Mouse (Mus musculus) liver, embryonic 14.5 days (tissue): ENCODE results near the gene Naaladl2. TPM values are rescaled to one million over a fixed set of nuclear protein-coding genes. Genes with fewer than 3 reads are reported as not detected.

Experiments used
- ATAC-seq: fragments of 200-750 bp; cut with Nextera tagmentation; 2 replicates; pipeline ENCODE4 v1.8.0; 2017; ENCODE audit warnings: moderate number of reproducible peaks, mild to moderate bottlenecking, moderate library complexity; ENCODE audit not compliant: insufficient read depth
- DNase-seq, 3 experiments: peaks; one replicate each; pipeline ENCODE4 v3.0.0-alpha.2; 2012 to 2013; ENCODE audit warnings: low read depth in 3 of 3, low spot score in 3 of 3
- H3K27ac ChIP-seq: fragments of 300-500 bp; sonication (generic); 2 replicates; pipeline ENCODE4 v1.5.1; 2014; ENCODE audit warnings: moderate library complexity, mild to moderate bottlenecking, control low read depth, inconsistent platforms
- H3K27me3 ChIP-seq: fragments of 300-500 bp; sonication (generic); 2 replicates; pipeline ENCODE4 v1.6.1; 2014; ENCODE audit warnings: mild to moderate bottlenecking, low read length, moderate library complexity; ENCODE audit not compliant: control insufficient read depth, insufficient read depth
- H3K36me3 ChIP-seq: fragments of 300-500 bp; sonication (generic); replicated peaks from 2 replicates; pipeline ENCODE4 v1.6.1; 2014; ENCODE audit warnings: low read depth; ENCODE audit not compliant: control insufficient read depth, insufficient read depth
- H3K4me1 ChIP-seq, 2 experiments: fragments of 200-500 bp in 1 of 2; fragments of 300-500 bp in 1 of 2; sonication (generic) in 1 of 2; replicated peaks; 2 replicates each; pipeline ENCODE4 v1.6.1; 2012 to 2014; ENCODE audit warnings: antibody characterized with exemption in 1 of 2, inconsistent platforms in 1 of 2, low read length in 1 of 2; ENCODE audit not compliant: control insufficient read depth in 2 of 2, insufficient read depth in 2 of 2
- H3K4me2 ChIP-seq: fragments of 300-500 bp; sonication (generic); 2 replicates; pipeline ENCODE4 v1.6.1; 2014; ENCODE audit warnings: low read depth, mild to moderate bottlenecking, control low read depth, moderate library complexity
- H3K4me3 ChIP-seq, 2 experiments: fragments of 200-500 bp in 1 of 2; fragments of 300-500 bp in 1 of 2; sonication (generic) in 1 of 2; 2 replicates each; pipeline ENCODE4 v1.5.1; 2012 to 2014; ENCODE audit warnings: low read depth in 2 of 2, low read length in 2 of 2, mild to moderate bottlenecking in 2 of 2, control low read depth in 1 of 2, inconsistent platforms in 1 of 2, moderate library complexity in 1 of 2; ENCODE audit not compliant: insufficient read depth in 1 of 2
- H3K9ac ChIP-seq: fragments of 300-500 bp; sonication (generic); replicated peaks from 2 replicates; pipeline ENCODE4 v1.6.1; 2014; ENCODE audit warnings: mild to moderate bottlenecking, control low read depth, moderate library complexity
- H3K9me3 ChIP-seq: fragments of 300-500 bp; sonication (generic); 2 replicates; pipeline ENCODE4 v1.6.1; 2016; ENCODE audit warnings: low read length, mixed read lengths; ENCODE audit not compliant: control insufficient read depth
- CTCF ChIP-seq: IDR thresholded peaks from 2 replicates; pipeline ENCODE4 v1.5.1; 2016; ENCODE audit warnings: antibody characterized with exemption, low read depth, control low read depth
- EP300 ChIP-seq: IDR thresholded peaks from 2 replicates; pipeline ENCODE4 v1.6.1; 2016; ENCODE audit warnings: antibody characterized with exemption, low read depth
- WGBS: fragments of 180-500 bp; shearing (Covaris S2); extraction: QIAGEN DNeasy Blood & Tissue Kit; methylation state at CpG from one replicate; pipeline ENCODE4 v1.1.7; 2014; ENCODE audit not compliant: insufficient replicate concordance; 5-methylcytosine and 5-hydroxymethylcytosine counted together
- polyA plus RNA-seq, 2 experiments: library from polyadenylated mRNA; depleted of rRNA in 1 of 2; stranded (reverse) in 1 of 2; unstranded in 1 of 2; fragments of >200 nt; fragmentation: Nextera tagmentation in 1 of 2; extraction: Ambion mirVana in 1 of 2; gene quantifications; 2 replicates each; pipeline versions ENCODE4 v1.2.1 to v1.2.3; 2012 to 2014

The Naaladl2 gene
- polyA plus RNA-seq, 2 experiments, result 0.05 to 0.07 TPM

GRCm38 (mm10) chr3:25131848-25132247, 12.2 kb downstream of the Naaladl2 start:
- 35% methylated on average over 3 of the region's 3 CpGs for WGBS
- ATAC-seq (no peak), DNase-seq (no peak)
- Histone ChIP-seq H3K27me3 (no peaks in the 10 kb centered on the region), H3K4me2 (no peak overlapping the region), H3K4me1 (no peaks in the 10 kb centered on the region), H3K9me3 (no peaks in the 10 kb centered on the region), H3K36me3 (no peaks in the 10 kb centered on the region), H3K27ac (no peak overlapping the region), H3K9ac (no peak overlapping the region), H3K4me3 (no peak overlapping the region)
- no peak for TF ChIP-seq EP300
- no peak for TF ChIP-seq CTCF

DNA sequence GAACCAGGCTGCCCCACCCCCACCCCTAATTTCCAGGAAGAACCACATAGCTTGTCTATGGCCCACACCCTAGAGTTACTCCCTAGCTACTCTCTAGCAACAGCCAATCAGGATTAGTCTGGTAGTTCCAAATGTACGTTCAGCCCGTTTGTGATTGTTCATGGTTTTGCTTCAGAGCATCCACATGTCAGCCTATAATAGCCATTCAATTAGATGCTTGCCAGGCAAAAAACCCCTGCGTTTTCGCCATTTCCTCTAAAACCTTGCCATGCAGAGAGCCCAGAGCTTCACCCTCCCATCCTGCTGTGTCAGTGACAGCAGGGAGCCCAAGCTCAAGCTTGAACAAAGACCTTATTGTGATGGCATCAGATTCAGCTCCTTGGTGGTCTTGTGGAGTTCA, 16.2 kb downstream of the Naaladl2 start:
- no peak for TF ChIP-seq CTCF
- 39% methylated on average over 4 of the region's 4 CpGs for WGBS
- no peak for ATAC-seq

DNA sequence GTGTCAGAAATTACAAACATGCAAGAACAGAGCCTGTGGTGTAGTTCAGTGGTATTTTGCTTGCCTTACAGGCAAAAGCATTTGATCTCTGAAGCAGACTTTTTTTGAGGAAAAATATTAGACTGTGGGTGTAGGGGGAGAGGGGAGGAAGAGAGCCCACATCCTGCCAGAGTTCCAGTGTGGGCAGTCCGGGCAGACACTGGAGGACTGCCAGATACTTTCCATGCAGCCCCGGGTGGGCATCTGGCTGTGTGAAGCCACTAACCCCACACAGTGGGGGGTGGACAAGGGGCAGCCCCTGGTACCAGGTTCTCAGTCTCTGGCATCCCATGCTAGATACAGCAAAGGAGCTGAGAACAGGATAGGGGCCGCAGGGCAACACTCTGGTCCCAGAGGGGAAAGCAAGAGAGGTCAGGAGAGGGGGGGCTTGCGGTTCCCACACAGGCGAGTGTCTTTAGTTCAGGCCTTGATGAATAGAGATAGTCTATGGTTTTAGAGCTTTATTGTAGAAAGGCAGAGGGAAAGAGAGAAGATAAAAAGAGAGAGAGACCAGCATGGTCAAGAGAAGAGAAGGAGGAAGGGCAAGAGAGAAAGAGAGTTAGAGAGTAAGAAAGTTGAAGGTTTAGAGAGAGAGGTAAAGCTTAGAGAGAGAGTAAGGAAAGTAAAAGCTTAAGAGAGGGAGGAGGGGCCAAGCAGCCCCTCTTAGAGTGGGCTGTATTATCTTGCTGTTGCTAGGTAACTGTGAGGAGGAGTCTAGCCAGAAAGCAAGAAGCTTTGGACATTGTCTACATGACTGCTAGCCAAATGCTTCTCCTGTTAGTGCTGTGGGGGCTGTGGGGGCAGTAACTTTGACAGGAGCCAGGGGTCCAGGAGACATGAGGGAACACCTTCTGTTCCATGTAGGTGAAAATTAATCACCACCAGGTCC, 18.9 kb downstream of the Naaladl2 start:
- no peak for DNase-seq
- WGBS, result 42% methylated on average over 5 of the region's 5 CpGs
- no peak overlapping the region for H3K4me2 ChIP-seq
- no peak overlapping the region for H3K9ac ChIP-seq
- H3K4me3 ChIP-seq, result no peak overlapping the region
- H3K27me3 ChIP-seq, result no peaks in the 10 kb centered on the region
- no peak for TF ChIP-seq EP300
- TF ChIP-seq CTCF, result no peak
- no peaks in the 10 kb centered on the region for H3K4me1 ChIP-seq
- H3K27ac ChIP-seq, result no peak overlapping the region
- no peaks in the 10 kb centered on the region for H3K9me3 ChIP-seq
- no peak for ATAC-seq
- no peaks in the 10 kb centered on the region for H3K36me3 ChIP-seq

More for the DNA sequence above, 16.2 kb downstream of the Naaladl2 start:
- Histone ChIP-seq H3K9me3 (no peaks in the 10 kb centered on the region), H3K9ac (no peak overlapping the region), H3K36me3 (no peaks in the 10 kb centered on the region), H3K27me3 (no peaks in the 10 kb centered on the region), H3K4me1 (no peaks in the 10 kb centered on the region), H3K4me3 (no peak overlapping the region), H3K27ac (no peak overlapping the region), H3K4me2 (no peak overlapping the region)
- no peak for DNase-seq

DNA sequence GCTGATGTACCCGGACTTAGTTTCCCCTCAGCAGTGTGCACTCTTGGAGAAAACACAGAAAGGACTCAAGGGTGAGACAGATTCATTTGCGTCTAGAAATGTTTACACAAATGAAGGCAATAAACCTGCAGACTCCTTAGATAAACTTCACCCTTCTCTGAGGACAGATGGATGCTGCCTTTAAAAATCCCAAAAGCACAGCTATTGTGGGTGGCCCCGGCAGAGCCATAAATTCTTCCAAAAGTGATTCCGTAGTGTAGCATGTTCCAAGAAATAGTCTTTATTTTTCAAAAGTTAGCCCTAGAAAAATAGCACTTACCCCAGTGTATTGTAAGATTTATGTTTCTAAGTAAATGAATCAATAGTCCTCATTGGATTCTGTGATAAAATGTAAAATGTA, 31.0 kb downstream of the Naaladl2 start:
- Histone ChIP-seq H3K36me3 (no peaks in the 10 kb centered on the region), H3K4me2 (no peak overlapping the region), H3K4me1 (no peaks in the 10 kb centered on the region), H3K9ac (no peak overlapping the region), H3K4me3 (no peak overlapping the region), H3K27me3 (no peaks in the 10 kb centered on the region), H3K9me3 (no peaks in the 10 kb centered on the region), H3K27ac (no peak overlapping the region)
- DNase-seq (no peak), ATAC-seq (no peak)
- TF ChIP-seq EP300 (no peak), CTCF (no peak)
- 67% methylated on average over 4 of the region's 4 CpGs for WGBS

DNA sequence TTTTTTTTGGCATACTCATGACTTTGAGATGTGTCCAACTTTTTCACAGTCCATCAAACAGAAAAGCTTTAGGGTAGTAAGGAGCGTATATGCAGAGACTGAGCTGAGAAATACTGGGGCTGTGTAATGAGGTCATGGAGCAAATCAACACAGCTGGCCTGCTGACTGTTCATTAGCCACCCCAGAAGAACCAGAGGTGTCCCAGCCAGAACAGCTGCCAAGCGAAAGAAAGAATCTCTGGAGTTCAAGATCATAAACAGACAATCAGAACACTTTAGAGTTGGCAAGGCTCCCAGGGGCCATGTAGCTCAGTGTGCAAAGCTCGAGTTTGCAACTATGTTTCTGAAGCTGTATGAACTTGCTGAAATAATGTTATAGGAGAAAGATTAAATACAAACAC, 35.1 kb downstream of the Naaladl2 start:
- Histone ChIP-seq H3K4me1 (no peaks in the 10 kb centered on the region), H3K27me3 (no peaks in the 10 kb centered on the region), H3K4me3 (no peak overlapping the region), H3K9me3 (no peaks in the 10 kb centered on the region), H3K27ac (no peak overlapping the region), H3K9ac (no peak overlapping the region), H3K36me3 (no peaks in the 10 kb centered on the region), H3K4me2 (no peak overlapping the region)
- ATAC-seq, result no peak
- TF ChIP-seq CTCF (no peak), EP300 (no peak)
- WGBS, result 37% methylated on average over 3 of the region's 3 CpGs
- no peak for DNase-seq
